Mouse (Mus musculus) kidney, postnatal 0 days (tissue): ENCODE results near the gene Rock2. TPM values are rescaled to one million over a fixed set of nuclear protein-coding genes. Genes with fewer than 3 reads are reported as not detected.

Experiments
- ATAC-seq: fragments of 200-750 bp; cut with Nextera tagmentation; replicated peaks from 2 replicates; pipeline ENCODE4 v1.8.0; 2017; ENCODE audit warnings: low read depth, moderate number of reproducible peaks, moderate TSS enrichment, moderate library complexity; ENCODE audit not compliant: low FRiP score
- DNase-seq: peaks from one replicate; pipeline ENCODE4 v3.0.0-alpha.2; 2016; ENCODE audit warnings: low spot score
- H3K27ac ChIP-seq: fragments of 300-500 bp; sonication (generic); 2 replicates; pipeline ENCODE4 v1.5.1; 2014; ENCODE audit warnings: mild to moderate bottlenecking
- H3K27me3 ChIP-seq: fragments of 300-500 bp; sonication (generic); 2 replicates; pipeline ENCODE4 v1.6.1; 2014; ENCODE audit warnings: low read length, mixed read lengths; ENCODE audit not compliant: insufficient read depth
- H3K36me3 ChIP-seq: fragments of 300-500 bp; sonication (generic); 2 replicates; pipeline ENCODE4 v1.6.1; 2014; ENCODE audit warnings: low read length, mixed read lengths; ENCODE audit not compliant: insufficient read depth
- H3K4me1 ChIP-seq: fragments of 300-500 bp; sonication (generic); replicated peaks from 2 replicates; pipeline ENCODE4 v1.6.1; 2014; ENCODE audit warnings: antibody characterized with exemption, low read length, mixed read lengths; ENCODE audit not compliant: insufficient read depth
- H3K4me2 ChIP-seq: fragments of 300-500 bp; sonication (generic); 2 replicates; pipeline ENCODE4 v1.6.1; 2014; ENCODE audit warnings: mild to moderate bottlenecking, low read length, moderate library complexity, mixed read lengths
- H3K4me3 ChIP-seq: fragments of 300-500 bp; sonication (generic); replicated peaks from 2 replicates; pipeline ENCODE4 v1.5.1; 2014; ENCODE audit warnings: low read depth, low read length
- H3K9ac ChIP-seq: fragments of 300-500 bp; sonication (generic); 2 replicates; pipeline ENCODE4 v1.6.1; 2014; ENCODE audit warnings: low read depth, low read length
- H3K9me3 ChIP-seq: fragments of 300-500 bp; sonication (generic); replicated peaks from 2 replicates; pipeline ENCODE4 v1.6.1; 2016; ENCODE audit warnings: low read length, inconsistent platforms, mixed read lengths
- CTCF ChIP-seq: IDR thresholded peaks from 2 replicates; pipeline ENCODE4 v1.5.1; 2016; ENCODE audit warnings: antibody characterized with exemption, low read depth, mild to moderate bottlenecking, moderate library complexity
- WGBS: fragments of 180-500 bp; shearing (Covaris S2); extraction: QIAGEN DNeasy Blood & Tissue Kit; methylation state at CpG from one replicate; pipeline ENCODE4 v1.1.7; 2014; 5-methylcytosine and 5-hydroxymethylcytosine counted together
- polyA plus RNA-seq: library from polyadenylated mRNA; unstranded; fragments of >200 nt; fragmentation: Nextera tagmentation; extraction: Ambion mirVana; gene quantifications from 2 replicates; pipeline ENCODE4 v1.2.1, GENCODE M21; 2015

Rock2 gene
- polyA plus RNA-seq, 1 experiment from 2014 or later: 15.9 TPM

- Histone ChIP-seq H3K27me3 (no peaks in the 10 kb centered on the region), H3K27ac (no peak overlapping the region), H3K36me3 (no peaks in the 10 kb centered on the region), H3K9ac (no peak overlapping the region), H3K4me2 (no peak overlapping the region), H3K9me3 (no peaks in the 10 kb centered on the region), H3K4me3 (no peak overlapping the region), H3K4me1 (no peaks in the 10 kb centered on the region)
- DNase-seq (no peak), ATAC-seq (no peak)
- TF ChIP-seq CTCF: no peak
These were observed 25.6 kb downstream of the Rock2 start for GRCm38 (mm10) chr12:16920186-16920860.

DNA sequence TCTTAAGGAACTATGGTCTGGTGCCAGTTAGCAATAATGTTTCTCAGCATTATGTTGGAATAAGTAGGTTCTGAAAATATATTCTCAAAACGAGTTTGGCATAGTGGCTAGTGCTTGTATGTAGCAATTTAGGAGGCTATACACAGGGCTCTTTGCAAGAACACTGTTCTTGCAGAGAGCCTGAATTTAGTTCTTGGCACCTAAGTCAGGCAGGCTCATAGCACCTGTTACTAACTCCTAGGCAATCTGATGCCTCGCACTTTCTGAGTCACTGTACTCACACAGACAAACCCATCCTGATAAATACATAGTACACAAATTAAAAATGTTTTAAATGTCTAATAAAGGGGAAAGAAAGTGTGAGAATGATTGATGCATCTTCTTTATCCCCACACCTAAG lies 33.2 kb downstream of the Rock2 start:
- H3K9ac ChIP-seq: no peak overlapping the region
- TF ChIP-seq CTCF: no peak
- no peak overlapping the region for H3K27ac ChIP-seq
- H3K36me3 ChIP-seq: peaks cover 6% of the 10 kb centered on the region; the same call in 1 of the 2 replicates
- WGBS: 86% methylated on average over 2 of the region's 2 CpGs
- no peaks in the 10 kb centered on the region for H3K4me1 ChIP-seq
- H3K4me3 ChIP-seq: no peak overlapping the region
- H3K4me2 ChIP-seq: no peak overlapping the region
- DNase-seq (no peak), ATAC-seq (no peak)
- H3K27me3 ChIP-seq: no peaks in the 10 kb centered on the region
- no peaks in the 10 kb centered on the region for H3K9me3 ChIP-seq

GRCm38 (mm10) chr12:16934423-16934822 lies 39.7 kb downstream of the Rock2 start:
- DNase-seq: no peak
- no peaks in the 10 kb centered on the region for H3K27me3 ChIP-seq
- H3K4me1 ChIP-seq: no peaks in the 10 kb centered on the region
- no peak overlapping the region for H3K4me2 ChIP-seq
- 68% methylated on average over 1 of the region's 1 CpGs for WGBS
- no peaks in the 10 kb centered on the region for H3K9me3 ChIP-seq
- no peak for ATAC-seq
- TF ChIP-seq CTCF: no peak
- H3K36me3 ChIP-seq: peaks cover 4% of the 10 kb centered on the region; the same call in 1 of the 2 replicates
- no peak overlapping the region for H3K4me3 ChIP-seq
- H3K9ac ChIP-seq: no peak overlapping the region
- no peak overlapping the region for H3K27ac ChIP-seq

- Histone ChIP-seq H3K9me3 (no peaks in the 10 kb centered on the region), H3K27ac (no peak overlapping the region), H3K36me3 (no peaks in the 10 kb centered on the region), H3K27me3 (no peaks in the 10 kb centered on the region), H3K4me1 (no peaks in the 10 kb centered on the region), H3K4me2 (no peak overlapping the region), H3K9ac (no peak overlapping the region), H3K4me3 (no peak overlapping the region)
- no peak for DNase-seq
- WGBS: 83% methylated on average over 3 of the region's 3 CpGs
- ATAC-seq: no peak
- TF ChIP-seq CTCF: no peak
These were observed 47.3 kb downstream of the Rock2 start for GRCm38 (mm10) chr12:16941976-16942375.

GRCm38 (mm10) chr12:16948239-16948638 lies 53.5 kb downstream of the Rock2 start:
- 88% methylated on average over 6 of the region's 6 CpGs for WGBS
- TF ChIP-seq CTCF: no peak
- Histone ChIP-seq H3K4me3 (no peak overlapping the region), H3K27ac (no peak overlapping the region), H3K36me3 (peaks cover 4% of the 10 kb centered on the region; the same call in 1 of the 2 replicates), H3K4me2 (no peak overlapping the region), H3K27me3 (no peaks in the 10 kb centered on the region), H3K9ac (no peak overlapping the region), H3K9me3 (no peaks in the 10 kb centered on the region), H3K4me1 (no peaks in the 10 kb centered on the region)
- no peak for DNase-seq
- no peak for ATAC-seq

- H3K27ac ChIP-seq: no peak overlapping the region
- H3K4me2 ChIP-seq: no peak overlapping the region
- H3K4me1 ChIP-seq: no peaks in the 10 kb centered on the region
- peaks cover 33% of the 10 kb centered on the region for H3K36me3 ChIP-seq
- no peak overlapping the region for H3K4me3 ChIP-seq
- WGBS: 63% methylated on average over 1 of the region's 1 CpGs
- TF ChIP-seq CTCF: peak; percentile 63
- H3K9me3 ChIP-seq: no peaks in the 10 kb centered on the region
- DNase-seq: peak; percentile 58
- no peak for ATAC-seq
- H3K27me3 ChIP-seq: no peaks in the 10 kb centered on the region
- H3K9ac ChIP-seq: no peak overlapping the region
These were observed 64.2 kb downstream of the Rock2 start for GRCm38 (mm10) chr12:16958851-16959250.

DNA sequence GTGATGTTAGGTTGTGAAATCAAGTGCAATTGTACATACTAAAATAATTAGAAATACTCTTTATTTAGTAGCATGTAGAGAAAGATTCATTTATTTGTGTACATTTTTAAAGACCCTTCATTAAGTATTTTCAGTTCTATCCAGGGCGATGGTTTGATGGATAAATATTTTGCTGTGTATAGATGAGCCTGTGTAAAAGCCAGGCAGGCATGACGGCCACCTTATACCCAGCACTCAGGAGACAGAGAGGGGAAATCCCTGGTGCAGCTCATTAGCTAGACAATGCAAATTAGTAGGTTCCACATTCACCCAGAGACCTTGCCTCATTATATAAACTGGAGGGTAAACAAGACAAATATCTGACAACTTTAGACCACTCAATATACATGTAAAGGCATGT lies 68.7 kb downstream of the Rock2 start:
- Histone ChIP-seq H3K4me1 (no peaks in the 10 kb centered on the region), H3K4me3 (no peak overlapping the region), H3K4me2 (no peak overlapping the region), H3K27ac (no peak overlapping the region), H3K9me3 (no peaks in the 10 kb centered on the region), H3K27me3 (no peaks in the 10 kb centered on the region), H3K36me3 (peaks cover 30% of the 10 kb centered on the region), H3K9ac (no peak overlapping the region)
- ATAC-seq: no peak
- no peak for DNase-seq
- TF ChIP-seq CTCF: no peak
- WGBS: 83% methylated on average over 2 of the region's 2 CpGs
